Mouse (Mus musculus) layer of hippocampus, adult 2 months (tissue): Measurements from ENCODE around the gene Mag. TPM values are rescaled to one million over a fixed set of nuclear protein-coding genes. Genes with fewer than 3 reads are reported as not detected.

Source experiments
- DNase-seq, 2 experiments: peaks; one replicate each; pipeline ENCODE4 v3.0.0; 2022; ENCODE audit warnings: low spot score in 2 of 2
- H3K27ac ChIP-seq: fragments of 200-600 bp; 2 replicates; pipeline ENCODE4 v1.8.1; 2022
- H3K4me3 ChIP-seq: fragments of 200-600 bp; 2 replicates; pipeline ENCODE4 v1.8.1; 2022; ENCODE audit warnings: mild to moderate bottlenecking
- CTCF ChIP-seq: fragments of 200-600 bp; conservative IDR thresholded peaks from 2 replicates; pipeline ENCODE4 v1.8.1; 2022; ENCODE audit warnings: antibody characterized with exemption, mild to moderate bottlenecking, moderate library complexity
- long read RNA-seq, 2 experiments: library from polyadenylated mRNA; stranded (forward); transcript quantifications; one replicate each; pipeline ENCODE4 v2.0.0; 2021; ENCODE audit warnings: borderline mapping rate in 2 of 2
- total RNA-seq, 2 experiments: library from RNA; stranded (reverse); gene quantifications; 2 replicates each; pipeline ENCODE4 v1.2.3; 2021

Gene Mag
- 100 to 1,000 TPM; 135 to 145 TPM for total RNA-seq
- long read RNA-seq, experiment 1, transcript Mag-203 (13 exons, 2,434 nt) = major isoform, 5 of 52 reads
- long read RNA-seq, experiment 1, partial matches to known transcripts = 5 of 52 reads
- long read RNA-seq, experiment 1, other reads (novel, unspliced or antisense) = 40 of 52 reads
- long read RNA-seq, experiment 2, partial matches to known transcripts = 5 of 43 reads
- long read RNA-seq, experiment 2, other reads (novel, unspliced or antisense) = 32 of 43 reads

DNA sequence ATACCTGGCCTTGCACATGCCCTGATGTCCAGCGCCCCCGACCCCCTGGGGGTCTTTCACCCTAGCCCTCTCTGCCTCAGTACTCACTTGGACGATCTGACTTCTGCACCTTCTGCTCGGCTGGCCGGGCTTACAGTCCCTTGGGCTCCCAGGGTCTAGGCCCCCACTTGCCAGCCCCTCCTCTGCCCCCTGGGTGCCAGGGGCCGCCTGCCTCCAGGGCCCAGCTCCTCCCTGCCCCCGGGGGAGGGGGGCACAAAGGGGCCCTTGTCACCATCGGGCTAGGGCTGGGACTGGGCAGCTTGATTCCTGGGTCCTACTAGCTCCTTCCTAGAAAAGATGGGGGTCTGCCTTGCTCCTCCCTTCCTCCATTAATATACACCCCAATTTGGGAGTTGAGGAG lies at the start of gene Mag:
Gene Mag (minus strand): TSS at position 142 of the 400 bp plus-strand sequence.
- DNase-seq = peak; percentile 18 to 19
- TF ChIP-seq CTCF = no peak
- Histone ChIP-seq H3K4me3 (peak within 1 kb of the TSS; percentile 17), H3K27ac (peak within 1 kb of the TSS; percentile 75)

GRCm38 (mm10) chr7:30964366-30964765 lies 49.7 kb upstream of the Mag start:
- TF ChIP-seq CTCF = no peak
- DNase-seq = no peak
- no peak overlapping the region for H3K27ac ChIP-seq
- no peak overlapping the region for H3K4me3 ChIP-seq

- TF ChIP-seq CTCF = no peak
- no peak overlapping the region for H3K27ac ChIP-seq
- no peak overlapping the region for H3K4me3 ChIP-seq
- no peak for DNase-seq
Observed at GRCm38 (mm10) chr7:30962862-30963261, 48.2 kb upstream of the Mag start.

DNA sequence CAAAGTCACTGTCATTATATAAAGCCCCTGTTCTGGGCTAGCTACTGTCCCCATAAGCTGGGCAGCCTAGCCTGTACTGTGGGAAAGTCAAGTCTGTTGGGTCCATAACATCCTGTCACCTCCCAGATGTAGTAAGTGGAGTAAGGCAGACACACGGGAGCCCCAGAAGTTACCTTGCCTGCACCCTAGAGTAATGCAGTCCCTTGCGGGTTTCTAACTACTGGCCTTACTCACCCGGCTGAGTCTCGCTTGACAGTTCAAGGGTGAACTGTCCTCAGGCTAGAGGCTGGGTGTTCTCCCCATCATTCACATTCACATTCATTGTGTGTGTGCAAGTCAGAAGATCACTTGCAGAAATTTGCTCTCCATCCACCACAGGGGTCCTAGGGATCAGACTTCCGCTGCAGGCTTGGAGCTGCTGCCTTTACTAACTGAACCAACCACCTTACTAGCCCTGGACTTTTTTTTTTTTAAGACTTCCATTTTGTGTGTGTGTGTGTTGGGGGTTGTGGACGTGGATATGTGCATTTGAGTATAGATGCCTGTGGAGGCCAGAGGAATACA lies 45.2 kb upstream of the Mag start:
- Histone ChIP-seq H3K27ac (no peak overlapping the region), H3K4me3 (no peak overlapping the region)
- TF ChIP-seq CTCF = no peak
- DNase-seq = no peak

DNA sequence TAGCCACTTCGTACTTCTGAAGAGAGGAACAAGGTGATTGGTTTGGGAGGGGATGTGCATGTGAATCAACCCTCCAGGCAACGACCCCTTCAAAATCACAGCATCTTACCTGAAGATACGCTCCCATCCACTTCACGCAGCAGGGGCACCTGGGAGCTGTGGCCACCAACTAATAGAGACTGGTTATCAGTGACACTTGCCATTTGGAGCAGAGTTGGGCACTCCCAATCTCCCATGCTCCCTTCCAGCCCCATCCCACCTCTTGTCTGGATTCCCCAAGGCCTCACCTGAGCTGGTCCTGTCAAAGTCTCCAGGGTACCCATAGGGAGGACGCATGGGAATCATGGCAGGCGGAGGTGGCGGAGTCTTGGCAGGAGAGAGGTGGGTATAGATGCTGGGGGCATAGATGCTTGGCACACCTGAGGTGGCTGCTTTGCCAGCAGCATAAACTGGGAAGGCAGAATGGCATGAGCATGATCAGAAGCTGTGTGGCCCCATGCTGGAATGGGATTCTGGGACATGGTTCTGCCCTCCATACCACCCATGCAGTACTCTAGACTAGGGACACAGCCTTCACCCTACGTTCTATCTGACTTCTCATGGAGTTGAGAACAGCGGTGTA lies 44.3 kb upstream of the Mag start:
- no peak for TF ChIP-seq CTCF
- DNase-seq = no peak
- no peak overlapping the region for H3K4me3 ChIP-seq
- H3K27ac ChIP-seq = no peak overlapping the region

DNA sequence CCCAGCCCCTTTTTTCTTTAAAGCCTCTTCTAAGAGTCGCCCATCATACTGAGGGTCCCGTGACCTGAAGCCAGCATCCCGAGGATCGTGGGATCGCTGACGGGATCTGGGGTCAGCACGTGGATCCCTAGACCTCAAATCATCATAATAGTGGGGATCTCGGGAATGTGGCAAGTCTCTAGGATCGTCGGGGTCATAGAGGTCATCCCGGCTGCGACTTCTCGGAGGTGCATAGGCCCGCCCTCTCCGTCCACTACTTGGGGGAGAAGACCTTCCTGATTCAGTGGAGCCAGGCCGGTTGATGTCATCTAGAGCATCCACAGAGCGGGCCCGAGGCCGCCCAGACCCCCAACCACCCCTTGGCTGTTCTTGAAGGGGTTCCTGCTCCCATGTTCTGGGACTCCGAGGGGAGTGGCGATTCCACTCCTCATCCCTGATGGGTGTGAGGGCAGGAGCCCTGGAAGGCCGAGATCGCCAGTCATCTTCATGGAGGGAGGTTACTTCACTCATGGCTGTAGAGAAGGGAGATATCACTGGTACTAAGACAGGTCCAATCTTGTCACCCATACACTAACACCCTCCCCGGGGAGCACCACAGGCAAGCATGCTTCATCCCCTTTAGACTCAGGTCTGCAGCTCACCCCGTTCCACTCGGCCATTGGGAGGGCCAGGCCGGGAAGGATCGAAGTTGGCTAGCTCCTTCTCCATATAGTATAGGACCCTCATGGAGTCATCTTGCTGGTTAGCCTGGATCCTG lies 43.6 kb upstream of the Mag start:
- TF ChIP-seq CTCF = no peak
- no peak for DNase-seq
- Histone ChIP-seq H3K27ac (peak overlapping the region; percentile 98), H3K4me3 (peak overlapping the region; percentile 62)

GRCm38 (mm10) chr7:30957367-30957783 lies 42.7 kb upstream of the Mag start:
- Histone ChIP-seq H3K4me3 (peak overlapping the region; percentile 62), H3K27ac (peak overlapping the region; percentile 98)
- peak; percentile 86 to 90 for DNase-seq
- TF ChIP-seq CTCF = no peak

- no peak for TF ChIP-seq CTCF
- DNase-seq = peak; percentile 77 to 78
- Histone ChIP-seq H3K4me3 (peak within 1 kb of the TSS; percentile 62), H3K27ac (peak within 1 kb of the TSS; percentile 98)
Observed at GRCm38 (mm10) chr7:30956756-30957366, 42.2 kb upstream of the Mag start, which contains the start of gene Usf2. TSS of gene Usf2 (minus strand) at chr7:30956803.

- TF ChIP-seq CTCF = no peak
- no peak for DNase-seq
- Histone ChIP-seq H3K4me3 (peak overlapping the region; percentile 62), H3K27ac (peak overlapping the region; percentile 98)
Observed at GRCm38 (mm10) chr7:30956357-30956751, 41.7 kb upstream of the Mag start.

DNA sequence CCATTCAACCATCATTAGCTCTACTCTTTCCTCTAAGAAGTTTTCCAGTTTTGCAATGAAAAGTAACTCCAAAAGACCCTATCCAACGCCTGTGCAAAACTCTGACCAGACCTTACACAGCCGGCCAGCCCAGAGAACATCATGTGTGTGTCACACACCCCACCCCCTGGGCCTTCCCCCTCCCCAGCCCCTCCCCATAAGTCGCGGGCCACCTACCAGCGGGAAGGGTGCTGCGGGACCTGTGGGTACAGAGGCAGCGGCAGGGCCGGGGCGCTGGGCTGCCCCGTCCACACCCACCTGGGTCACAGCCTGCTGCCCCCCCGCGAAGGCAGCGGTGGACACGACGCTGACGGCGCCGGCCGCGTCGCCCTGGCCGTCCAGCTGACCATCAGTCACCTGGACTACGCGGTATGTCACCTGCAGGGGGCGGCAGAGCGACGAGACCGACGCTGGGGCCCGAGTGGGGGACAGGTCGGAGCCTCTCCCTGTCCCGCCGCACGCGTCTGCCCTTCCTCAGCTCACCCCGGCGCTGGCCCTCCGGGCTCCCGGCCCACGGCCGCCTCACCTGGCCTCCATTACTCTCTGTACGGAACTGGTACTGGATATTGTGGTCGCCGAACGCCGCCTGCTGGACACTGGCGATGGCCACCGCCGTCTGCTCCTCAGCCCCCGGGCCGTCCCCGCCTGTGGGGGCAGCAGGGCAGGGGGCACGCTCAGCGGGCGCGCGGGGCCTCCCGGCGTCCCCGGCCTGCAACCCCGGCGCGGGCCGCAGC lies 41.1 kb upstream of the Mag start:
- peak; percentile 56 to 78 for DNase-seq
- Histone ChIP-seq H3K4me3 (peak overlapping the region; percentile 62), H3K27ac (peak overlapping the region; percentile 98)
- peak; percentile 90 for TF ChIP-seq CTCF

GRCm38 (mm10) chr7:30954971-30955520 lies 40.4 kb upstream of the Mag start:
- Histone ChIP-seq H3K27ac (peak overlapping the region; percentile 98), H3K4me3 (peak overlapping the region; percentile 62)
- DNase-seq = no peak
- TF ChIP-seq CTCF = no peak

GRCm38 (mm10) chr7:30954036-30954435 lies 39.4 kb upstream of the Mag start:
- 0 out of 2 replicates have a peak, but pooled peaks have one; percentile 14 for TF ChIP-seq CTCF
- Histone ChIP-seq H3K27ac (0 out of 2 replicates have a peak overlapping the region, but pooled peaks have one; percentile 98), H3K4me3 (no peak overlapping the region)

More at GRCm38 (mm10) chr7:30954036-30954435, 39.4 kb upstream of the Mag start:
- DNase-seq = no peak
